Mouse (Mus musculus) B cell, adult 62 days (primary cell): ENCODE data around the gene Cped1. TPM values are rescaled to one million over a fixed set of nuclear protein-coding genes. Genes with fewer than 3 reads are reported as not detected.

Experiments used
- total RNA-seq: library from RNA; stranded (reverse); gene quantifications from 4 replicates; pipeline ENCODE4 v1.2.4, GENCODE M21; 2023

The Cped1 gene
- total RNA-seq: 0.38 TPM in 1 of 4 replicates, not detected in the others

GRCm38 (mm10) chr6:21985732-21986540 lies at the start of gene Cped1:
Gene Cped1 (plus strand): TSS chr6:21985916.

GRCm38 (mm10) chr6:21949226-21949731 lies 36.4 kb upstream of the Cped1 start, which contains the start of gene Ing3:
Gene Ing3 (plus strand): TSS chr6:21949571.

GRCm38 (mm10) chr6:22288004-22288736 lies 302.5 kb downstream of the Cped1 start, which contains the start of gene Wnt16:
Gene Wnt16 (plus strand): TSS chr6:22288227.

Other genes starting within 250 kb of the Cped1 start
- not detected in 4 replicates for gene Tspan12, start 133.4 kb upstream of the Cped1 start, total RNA-seq
- 95.9 to 103 TPM (median 98.9 TPM) in 4 replicates for gene Ing3, start 36.3 kb upstream of the Cped1 start, total RNA-seq